Mouse (Mus musculus) testis, adult 2 months (tissue): ENCODE data around the gene Tra2b.

Source experiments
- CTCF ChIP-seq: fragments of 200-500 bp; IDR thresholded peaks from 2 replicates; pipeline ENCODE4 v1.5.1; 2012; ENCODE audit warnings: low read depth, mild to moderate bottlenecking, inconsistent platforms, low read length, moderate library complexity; ENCODE audit not compliant: control insufficient read depth, insufficient read depth, insufficient replicate concordance
- POLR2A ChIP-seq: fragments of 200-500 bp; IDR thresholded peaks from 2 replicates; pipeline ENCODE4 v1.6.1; 2012; ENCODE audit warnings: low read depth, mild to moderate bottlenecking, inconsistent platforms, low read length, moderate library complexity; ENCODE audit not compliant: control insufficient read depth

DNA sequence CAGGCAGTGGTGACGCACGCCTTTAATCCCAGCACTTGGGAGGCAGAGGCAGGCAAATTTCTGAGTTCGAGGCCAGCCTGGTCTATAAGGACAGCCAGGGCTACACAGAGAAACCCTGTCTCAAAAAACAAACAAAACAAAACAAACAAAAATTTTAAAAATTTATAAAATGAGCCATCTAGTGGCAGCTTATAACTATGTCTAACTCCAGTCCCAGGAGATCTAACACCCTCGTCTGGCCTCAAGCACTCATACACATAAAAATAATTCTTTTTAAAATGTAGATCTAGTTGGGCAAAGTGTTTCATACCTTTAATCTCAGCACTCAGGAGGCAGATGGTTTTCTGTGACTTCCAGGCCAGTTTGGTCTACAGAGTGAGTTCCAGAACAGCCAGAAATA, 26.6 kb upstream of the Tra2b start:
- TF ChIP-seq CTCF (no peak), POLR2A (no peak)
